Mouse (Mus musculus) thymus, postnatal 14 days (tissue): ENCODE results near the gene Tecpr2.

Experiments
- DNase-seq: peaks from one replicate; pipeline ENCODE4 v3.0.0; 2021

Tecpr2 gene

GRCm38 (mm10) chr12:110979808-110980207, 90.7 kb downstream of the Tecpr2 start:
- no peak for DNase-seq

- no peak for DNase-seq
These were observed 92.7 kb downstream of the Tecpr2 start for GRCm38 (mm10) chr12:110981736-110982135.

- no peak for DNase-seq
These were observed 94.0 kb downstream of the Tecpr2 start for GRCm38 (mm10) chr12:110983083-110983482.

GRCm38 (mm10) chr12:110983714-110984113, 94.7 kb downstream of the Tecpr2 start:
- no peak for DNase-seq

GRCm38 (mm10) chr12:110984598-110984997, 95.5 kb downstream of the Tecpr2 start:
- no peak for DNase-seq

- DNase-seq = no peak
These were observed 96.1 kb downstream of the Tecpr2 start for GRCm38 (mm10) chr12:110985141-110985540.

- no peak for DNase-seq
These were observed 97.7 kb downstream of the Tecpr2 start for GRCm38 (mm10) chr12:110986536-110987425.

GRCm38 (mm10) chr12:110989409-110989808, 100.3 kb downstream of the Tecpr2 start:
- DNase-seq = no peak

GRCm38 (mm10) chr12:110990500-110990899, 101.4 kb downstream of the Tecpr2 start:
- no peak for DNase-seq

- peak; percentile 91 for DNase-seq
These were observed 102.5 kb downstream of the Tecpr2 start for GRCm38 (mm10) chr12:110991361-110992127.

- peak; percentile 94 for DNase-seq
These were observed 103.1 kb downstream of the Tecpr2 start for GRCm38 (mm10) chr12:110992128-110992553.

- no peak for DNase-seq
These were observed 103.7 kb downstream of the Tecpr2 start for GRCm38 (mm10) chr12:110992771-110993170.

GRCm38 (mm10) chr12:110993226-110993625, 104.2 kb downstream of the Tecpr2 start:
- no peak for DNase-seq

- no peak for DNase-seq
These were observed 105.6 kb downstream of the Tecpr2 start for GRCm38 (mm10) chr12:110994666-110995065.

- no peak for DNase-seq
These were observed 109.0 kb downstream of the Tecpr2 start for GRCm38 (mm10) chr12:110998092-110998491.

GRCm38 (mm10) chr12:110999820-111000219, 110.8 kb downstream of the Tecpr2 start:
- no peak for DNase-seq

- DNase-seq = no peak
These were observed 111.9 kb downstream of the Tecpr2 start for GRCm38 (mm10) chr12:111000956-111001355.

- DNase-seq = no peak
These were observed 115.1 kb downstream of the Tecpr2 start for GRCm38 (mm10) chr12:111004142-111004541.

- no peak for DNase-seq
These were observed 116.7 kb downstream of the Tecpr2 start for GRCm38 (mm10) chr12:111005803-111006202.

GRCm38 (mm10) chr12:111006339-111006738, 117.3 kb downstream of the Tecpr2 start:
- no peak for DNase-seq

- peak; percentile 79 for DNase-seq
These were observed 118.4 kb downstream of the Tecpr2 start for GRCm38 (mm10) chr12:111007134-111008103.
